Mouse (Mus musculus): ENCODE results near the gene Gamt.

DNA sequence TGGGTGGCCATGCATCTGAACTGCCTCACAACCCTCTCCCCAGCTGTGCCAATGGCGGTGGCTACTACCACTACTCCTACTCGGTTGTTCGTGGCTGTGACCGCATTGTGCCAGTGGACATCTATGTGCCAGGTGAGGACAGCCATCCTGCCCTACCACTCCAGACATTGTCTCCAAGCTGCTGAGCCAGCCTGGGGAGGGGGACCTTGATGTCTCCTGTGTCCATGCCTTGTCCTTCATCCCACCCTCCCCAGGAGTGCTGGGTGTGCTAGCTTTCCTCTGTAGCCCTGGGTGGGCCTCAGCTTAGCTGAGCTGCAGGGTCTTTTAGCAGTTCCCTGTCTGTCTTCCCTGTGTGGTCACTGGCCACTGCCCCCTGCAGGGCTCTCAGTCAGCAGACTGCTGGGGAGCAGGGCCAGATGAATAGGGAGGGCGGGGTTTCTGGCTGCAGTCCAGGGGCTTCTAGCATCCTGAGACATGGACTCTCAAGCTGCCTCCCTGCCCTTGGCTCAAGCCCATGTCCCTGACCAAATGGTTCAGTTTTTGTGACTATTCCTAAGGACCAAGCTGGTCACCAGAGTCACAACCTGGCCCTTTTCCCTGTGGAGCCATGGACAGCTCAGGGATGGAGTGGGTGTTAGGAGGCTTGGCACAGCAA is 4.8 kb downstream of the Gamt start:
- TF ChIP-seq CTCF (IDR thresholded peaks at IDR 0.05; ENCODE audit: insufficient read depth, low read length) (no peak), POLR2A (IDR thresholded peaks at IDR 0.05; ENCODE audit: borderline replicate concordance, extremely low read depth, low read depth, low read length) (no peak)
